Mouse (Mus musculus) left cerebral cortex, adult 2 months (tissue): ENCODE measurements around the gene Ndufa4l2. TPM values are rescaled to one million over a fixed set of nuclear protein-coding genes. Genes with fewer than 3 reads are reported as not detected.

Experiments used
- DNase-seq, 2 experiments: peaks; one replicate each; pipeline ENCODE4 v3.0.0; 2021 to 2022; ENCODE audit warnings: low spot score in 2 of 2, mixed read lengths in 1 of 2; ENCODE audit errors: extremely low spot score in 1 of 2
- H3K27ac ChIP-seq: fragments of 200-600 bp; 2 replicates; pipeline ENCODE4 v1.8.1; 2022
- H3K4me3 ChIP-seq: fragments of 200-600 bp; 2 replicates; pipeline ENCODE4 v1.8.1; 2022
- CTCF ChIP-seq: fragments of 200-600 bp; IDR thresholded peaks from 2 replicates; pipeline ENCODE4 v1.8.1; 2022; ENCODE audit warnings: antibody characterized with exemption, mild to moderate bottlenecking, moderate library complexity
- intact Hi-C: fragments of 180-260 bp; cut with DNase I; formaldehyde crosslinking; loops from one replicate; pipeline ENCODE4 v1.15.1; 2025
- total RNA-seq, 2 experiments: library from RNA; stranded (reverse); gene quantifications; 2 replicates each; pipeline ENCODE4 v1.2.3; 2021

Ndufa4l2 gene
- total RNA-seq, 2 experiments from 2014 or later, result 4.2 to 5.6 TPM

DNA sequence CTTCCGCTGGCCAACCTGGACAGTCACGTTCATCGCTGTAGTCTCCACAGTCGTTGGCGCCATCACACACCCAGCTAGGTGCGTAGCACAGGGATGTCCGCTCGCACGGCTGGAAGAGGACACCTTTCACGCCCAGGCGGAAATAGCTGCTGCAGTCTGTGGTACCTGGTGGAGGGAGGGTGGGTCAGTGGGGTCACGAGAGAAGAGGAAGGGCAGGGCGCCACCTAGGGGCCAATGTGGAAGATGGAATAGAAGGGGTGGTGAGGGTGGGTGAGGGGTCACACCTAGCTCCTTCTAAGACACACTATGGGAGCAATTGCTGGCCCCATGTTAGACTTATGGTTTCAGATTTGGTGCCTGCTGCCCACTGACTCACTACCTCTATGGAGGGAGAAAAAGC lies 42.6 kb downstream of the Ndufa4l2 start:
- no peak for DNase-seq
- Histone ChIP-seq H3K27ac (no peak overlapping the region), H3K4me3 (no peak overlapping the region)
- peak; percentile 30 for TF ChIP-seq CTCF
- intact Hi-C loops, result no loop called here

DNA sequence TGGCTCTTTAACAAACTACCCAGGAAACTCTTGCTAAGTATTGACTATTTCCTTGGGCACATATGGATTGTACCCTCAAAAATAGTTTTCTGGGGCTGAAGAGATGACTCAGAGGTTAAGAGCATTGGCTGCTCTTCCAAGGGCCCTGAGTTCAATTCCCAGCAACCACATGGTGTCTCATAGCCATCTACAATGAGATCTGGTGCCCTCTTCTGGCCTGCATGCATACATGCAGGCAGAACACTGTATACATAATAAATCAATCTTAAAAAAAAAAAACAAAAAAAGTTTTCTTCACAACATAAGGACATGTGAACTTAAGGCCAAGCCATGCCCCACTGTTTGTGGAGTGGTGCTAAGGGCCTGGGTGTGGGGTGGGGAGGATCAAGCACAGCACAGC lies 46.4 kb downstream of the Ndufa4l2 start:
- Histone ChIP-seq H3K27ac (no peak overlapping the region), H3K4me3 (no peak overlapping the region)
- no peak for DNase-seq
- intact Hi-C loops, result no loop called here
- TF ChIP-seq CTCF, result peak; percentile 43

DNA sequence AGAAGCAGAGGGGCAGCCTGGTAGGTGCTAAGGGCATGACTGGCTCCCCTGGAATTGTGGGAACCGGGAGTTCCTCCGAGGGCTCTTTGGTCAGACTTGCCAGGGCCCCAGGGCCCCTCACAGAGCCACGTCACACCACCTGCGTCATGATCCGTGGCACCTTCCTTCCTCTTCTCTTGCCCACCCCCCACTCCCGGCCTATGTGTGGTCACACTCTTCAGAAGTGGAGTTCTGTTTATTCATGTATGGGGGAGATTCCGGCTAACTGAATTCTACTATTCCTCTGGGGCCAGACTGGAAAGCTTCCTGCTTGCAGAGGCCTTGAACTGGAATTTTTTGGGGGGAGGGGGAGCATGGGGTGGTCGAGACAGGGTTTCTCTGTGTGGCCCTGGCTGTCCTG lies 49.1 kb downstream of the Ndufa4l2 start:
- DNase-seq, result no peak
- TF ChIP-seq CTCF, result no peak
- Histone ChIP-seq H3K4me3 (no peak overlapping the region), H3K27ac (no peak overlapping the region)
- intact Hi-C loops, result no loop called here

DNA sequence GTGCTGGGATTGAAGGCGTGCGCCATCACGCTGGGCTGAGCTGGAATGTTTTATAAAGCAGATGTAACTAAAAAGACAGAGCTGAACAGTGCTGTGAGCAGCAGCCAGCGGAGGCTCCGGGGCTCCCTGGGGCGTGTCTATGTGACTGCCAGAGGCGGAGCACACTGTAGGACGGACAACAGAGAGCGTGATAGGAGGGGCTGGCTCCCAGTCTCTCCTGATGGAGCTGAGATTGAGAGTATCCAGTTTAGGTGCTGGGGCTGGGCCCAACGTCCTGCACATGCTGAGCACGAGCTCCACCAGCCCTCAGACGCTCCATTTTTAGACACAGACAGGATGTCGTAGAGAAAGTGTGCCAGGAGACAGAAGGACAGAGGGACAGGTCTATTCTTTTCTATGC lies 49.5 kb downstream of the Ndufa4l2 start:
- peak overlapping the region; percentile 28; the same call in 1 of the 2 replicates for H3K27ac ChIP-seq
- H3K4me3 ChIP-seq, result no peak overlapping the region
- intact Hi-C loops, result no loop called here
- no peak for TF ChIP-seq CTCF
- DNase-seq, result no peak

Other genes starting within 250 kb of the Ndufa4l2 start
- 100 to 1,000 TPM; 254 to 259 TPM for gene Dctn2, start 248.6 kb upstream of the Ndufa4l2 start, total RNA-seq
- gene Mbd6, start 225.9 kb upstream of the Ndufa4l2 start, total RNA-seq, result 10 to 100 TPM; 42.2 to 52.4 TPM
- 10 to 100 TPM; 55.3 to 61.5 TPM for gene Mars, start 203.2 kb upstream of the Ndufa4l2 start, total RNA-seq
- 1 to 10 TPM in 1 of 2 experiments, under 1 TPM in 1; 0.47 to 1.2 TPM for gene Arhgap9, start 193.0 kb upstream of the Ndufa4l2 start, total RNA-seq
- gene Gli1, start 173.0 kb upstream of the Ndufa4l2 start, total RNA-seq, result 1 to 10 TPM; 3.3 to 4.5 TPM
- gene Inhbe, start 160.6 kb upstream of the Ndufa4l2 start, total RNA-seq, result under 1 TPM in 1 of 2 experiments, not detected in 1; 0.29 TPM
- gene Inhbc, start 144.5 kb upstream of the Ndufa4l2 start, total RNA-seq, result not detected
- gene R3hdm2, start 134.6 kb upstream of the Ndufa4l2 start, total RNA-seq, result 100 to 1,000 TPM; 365 to 382 TPM
- 1 to 10 TPM; 2.6 to 9.9 TPM for gene Stac3, start 13.3 kb upstream of the Ndufa4l2 start, total RNA-seq
- gene Shmt2, start 7.5 kb downstream of the Ndufa4l2 start, total RNA-seq, result 10 to 100 TPM; 24.1 to 26.0 TPM
- 1 to 10 TPM; 5.4 to 5.5 TPM for gene Nxph4, start 19.6 kb downstream of the Ndufa4l2 start, total RNA-seq
- 100 to 1,000 TPM; 341 to 357 TPM for gene Lrp1, start 106.2 kb downstream of the Ndufa4l2 start, total RNA-seq
- 10 to 100 TPM; 11.4 to 12.9 TPM for gene Stat6, start 128.0 kb downstream of the Ndufa4l2 start, total RNA-seq
- gene Nemp1, start 151.9 kb downstream of the Ndufa4l2 start, total RNA-seq, result 1 to 10 TPM; 4.1 to 4.7 TPM
- gene Nab2, start 153.6 kb downstream of the Ndufa4l2 start, total RNA-seq, result 10 to 100 TPM; 44.9 to 67.4 TPM
- gene Myo1a, start 190.2 kb downstream of the Ndufa4l2 start, total RNA-seq, result 1 to 10 TPM; 1.2 to 1.4 TPM
- gene Tac2, start 209.5 kb downstream of the Ndufa4l2 start, total RNA-seq, result 10 to 100 TPM; 13.9 to 14.9 TPM
- gene Zbtb39, start 224.6 kb downstream of the Ndufa4l2 start, total RNA-seq, result 10 to 100 TPM in 1 of 2 experiments, 1 to 10 TPM in 1; 9.8 to 10.3 TPM
- 1 to 10 TPM; 1.5 to 2.8 TPM for gene Gpr182, start 236.8 kb downstream of the Ndufa4l2 start, total RNA-seq
- under 1 TPM; 0.23 to 0.28 TPM for gene Rdh1, start 244.8 kb downstream of the Ndufa4l2 start, total RNA-seq
- not detected for gene Rdh16f1, start 244.8 kb downstream of the Ndufa4l2 start, total RNA-seq